Mouse (Mus musculus) forebrain, embryonic 14.5 days (tissue): ENCODE measurements at regions not wholly inside any gene's neighbourhood (a gene's known extent, or its start where the extent isn't known, plus 50 kb on each side); places are given as distances from the start of the nearest gene placed in this dataset.
"Not testable (repeated sequence)": the region's sequence is repeated elsewhere in the genome, so short reads cannot be mapped to it uniquely, and the experiment has no call there.

ENCODE experiments used
- ATAC-seq: fragments of 200-750 bp; cut with Nextera tagmentation; 2 replicates; pipeline ENCODE4 v1.8.0; 2017; ENCODE audit warnings: mild to moderate bottlenecking, moderate library complexity
- DNase-seq: peaks from one replicate; pipeline ENCODE4 v3.0.0-alpha.2; 2015; ENCODE audit warnings: low spot score
- H3K27ac ChIP-seq: fragments of 300-500 bp; sonication (generic); 2 replicates; pipeline ENCODE4 v1.5.1; 2014; ENCODE audit warnings: low read depth, mild to moderate bottlenecking, control low read depth, low read length, moderate library complexity
- H3K27me3 ChIP-seq: fragments of 300-500 bp; sonication (generic); replicated peaks from 2 replicates; pipeline ENCODE4 v1.6.1; 2014; ENCODE audit warnings: low read length, control low read depth, mixed read lengths; ENCODE audit not compliant: control insufficient read depth, insufficient read depth
- H3K36me3 ChIP-seq: fragments of 300-500 bp; sonication (generic); 2 replicates; pipeline ENCODE4 v1.6.1; 2014; ENCODE audit warnings: low read length, control low read depth; ENCODE audit not compliant: control insufficient read depth, insufficient read depth
- H3K4me1 ChIP-seq: fragments of 300-500 bp; sonication (generic); 2 replicates; pipeline ENCODE4 v1.6.1; 2014; ENCODE audit warnings: antibody characterized with exemption, low read length, control low read depth; ENCODE audit not compliant: control insufficient read depth, insufficient read depth
- H3K4me2 ChIP-seq: fragments of 300-500 bp; sonication (generic); 2 replicates; pipeline ENCODE4 v1.6.1; 2014; ENCODE audit warnings: mild to moderate bottlenecking, control low read depth, low read length
- H3K4me3 ChIP-seq: fragments of 300-500 bp; sonication (generic); 2 replicates; pipeline ENCODE4 v1.5.1; 2014; ENCODE audit warnings: low read depth, low read length, control low read depth
- H3K9ac ChIP-seq: fragments of 300-500 bp; sonication (generic); 2 replicates; pipeline ENCODE4 v1.6.1; 2014; ENCODE audit warnings: mild to moderate bottlenecking, low read length, control low read depth, moderate library complexity
- H3K9me3 ChIP-seq: fragments of 300-500 bp; sonication (generic); replicated peaks from 2 replicates; pipeline ENCODE4 v1.6.1; 2016; ENCODE audit warnings: low read length, control low read depth, mixed read lengths; ENCODE audit not compliant: control insufficient read depth
- whole genome bisulfite sequencing: fragments of 180-500 bp; shearing (Covaris S2); extraction: QIAGEN DNeasy Blood & Tissue Kit; methylation state at CpG from one replicate; pipeline ENCODE4 v1.1.7; 2014; 5-methylcytosine and 5-hydroxymethylcytosine counted together

DNA sequence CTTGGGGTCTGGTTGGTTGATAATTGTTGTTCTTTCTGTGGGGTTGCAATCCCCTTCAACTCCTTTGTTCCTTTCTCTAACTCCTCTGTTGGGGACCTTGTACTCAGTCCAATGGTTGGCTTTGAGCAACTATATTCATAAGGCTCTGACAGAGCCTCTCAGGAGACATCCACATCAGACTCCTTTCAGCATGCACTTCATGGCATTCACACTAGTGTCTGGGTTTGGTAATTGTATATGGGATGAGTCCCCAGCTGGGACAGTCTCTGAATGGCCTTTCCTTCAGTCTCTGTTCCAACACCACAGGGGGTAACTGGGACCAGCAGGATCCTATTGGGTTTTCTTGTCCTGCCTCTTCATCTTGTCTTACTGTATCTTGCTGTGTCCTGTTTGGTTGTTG is 303.5 kb upstream of the Tmprss15 start:
- H3K4me2 ChIP-seq, result no peak overlapping the region
- no peaks in the 10 kb centered on the region for H3K27me3 ChIP-seq
- no peak for ATAC-seq
- no peaks in the 10 kb centered on the region for H3K36me3 ChIP-seq
- no peak overlapping the region for H3K4me3 ChIP-seq
- no peaks in the 10 kb centered on the region for H3K9me3 ChIP-seq
- H3K27ac ChIP-seq, result no peak overlapping the region
- H3K4me1 ChIP-seq, result no peaks in the 10 kb centered on the region
- no peak overlapping the region for H3K9ac ChIP-seq
- DNase-seq, result no peak

DNA sequence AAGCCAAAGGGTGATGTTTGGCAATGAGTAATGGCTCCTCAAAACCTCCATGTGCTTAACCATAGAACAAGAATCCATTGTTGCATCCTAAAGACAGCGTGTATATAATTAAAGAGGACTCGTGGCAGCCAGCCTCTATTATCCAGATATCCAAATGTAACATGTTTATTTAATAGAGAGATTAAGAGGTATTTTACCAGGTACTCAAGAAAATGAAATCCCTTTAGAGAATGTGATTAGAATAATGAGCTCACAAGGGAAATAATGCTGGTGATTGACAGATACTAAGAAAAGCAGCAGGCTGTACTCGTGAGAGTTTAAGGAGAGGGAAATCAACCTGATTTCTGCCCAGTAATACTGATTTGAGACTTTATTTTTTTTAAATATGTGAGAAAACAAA is 295.5 kb upstream of the Tmprss15 start:
- Histone ChIP-seq H3K27me3 (no peaks in the 10 kb centered on the region), H3K4me2 (no peak overlapping the region), H3K4me1 (no peaks in the 10 kb centered on the region), H3K36me3 (no peaks in the 10 kb centered on the region), H3K9ac (no peak overlapping the region), H3K27ac (no peak overlapping the region), H3K9me3 (no peaks in the 10 kb centered on the region), H3K4me3 (no peak overlapping the region)
- DNase-seq (no peak), ATAC-seq (no peak)
- WGBS, result 11% methylated on average over 3 of the region's 3 CpGs

GRCm38 (mm10) chr16:79350127-79350526 is 259.2 kb upstream of the Tmprss15 start:
- Histone ChIP-seq H3K27ac (no peak overlapping the region), H3K9ac (no peak overlapping the region), H3K27me3 (no peaks in the 10 kb centered on the region), H3K4me2 (no peak overlapping the region), H3K4me3 (no peak overlapping the region), H3K36me3 (no peaks in the 10 kb centered on the region), H3K9me3 (no peaks in the 10 kb centered on the region), H3K4me1 (no peaks in the 10 kb centered on the region)
- no peak for DNase-seq
- ATAC-seq, result no peak

- Histone ChIP-seq H3K4me2 (no peak overlapping the region), H3K36me3 (no peaks in the 10 kb centered on the region), H3K27ac (no peak overlapping the region), H3K9me3 (no peaks in the 10 kb centered on the region), H3K9ac (no peak overlapping the region), H3K4me1 (no peaks in the 10 kb centered on the region), H3K4me3 (no peak overlapping the region), H3K27me3 (no peaks in the 10 kb centered on the region)
- ATAC-seq (no peak), DNase-seq (no peak)
- 77% methylated on average over 3 of the region's 3 CpGs for WGBS
These were observed 251.6 kb upstream of the Tmprss15 start for GRCm38 (mm10) chr16:79342453-79342852.

- DNase-seq (no peak), ATAC-seq (no peak)
- H3K27me3 ChIP-seq, result no peaks in the 10 kb centered on the region
- H3K27ac ChIP-seq, result no peak overlapping the region
- H3K4me3 ChIP-seq, result no peak overlapping the region
- H3K4me1 ChIP-seq, result no peaks in the 10 kb centered on the region
- no peaks in the 10 kb centered on the region for H3K36me3 ChIP-seq
- WGBS, result 78% methylated on average over 2 of the region's 2 CpGs
- no peaks in the 10 kb centered on the region for H3K9me3 ChIP-seq
- no peak overlapping the region for H3K9ac ChIP-seq
- H3K4me2 ChIP-seq, result no peak overlapping the region
These were observed 245.5 kb upstream of the Tmprss15 start for GRCm38 (mm10) chr16:79336416-79336815.

- no peaks in the 10 kb centered on the region for H3K36me3 ChIP-seq
These were observed 245.1 kb upstream of the Tmprss15 start for GRCm38 (mm10) chr16:79336016-79336415.

GRCm38 (mm10) chr16:79313301-79313700 is 222.4 kb upstream of the Tmprss15 start:
- DNase-seq (peak; percentile 22), ATAC-seq (no peak)
- Histone ChIP-seq H3K36me3 (no peaks in the 10 kb centered on the region), H3K9ac (no peak overlapping the region), H3K4me3 (no peak overlapping the region), H3K4me1 (no peaks in the 10 kb centered on the region), H3K27ac (no peak overlapping the region), H3K27me3 (no peaks in the 10 kb centered on the region), H3K9me3 (no peaks in the 10 kb centered on the region), H3K4me2 (no peak overlapping the region)
- WGBS, result 73% methylated on average over 3 of the region's 3 CpGs

More at GRCm38 (mm10) chr16:79336016-79336415, 245.1 kb upstream of the Tmprss15 start:
- H3K27me3 ChIP-seq, result no peaks in the 10 kb centered on the region
- ATAC-seq (no peak), DNase-seq (no peak)
- no peak overlapping the region for H3K4me3 ChIP-seq
- H3K27ac ChIP-seq, result no peak overlapping the region
- no peak overlapping the region for H3K9ac ChIP-seq
- H3K4me2 ChIP-seq, result no peak overlapping the region
- H3K9me3 ChIP-seq, result no peaks in the 10 kb centered on the region
- no peaks in the 10 kb centered on the region for H3K4me1 ChIP-seq

GRCm38 (mm10) chr16:79312702-79313101 is 221.8 kb upstream of the Tmprss15 start:
- DNase-seq (peak; percentile 58), ATAC-seq (peak; percentile 42; the same call in 1 of the 2 replicates)
- Histone ChIP-seq H3K9me3 (no peaks in the 10 kb centered on the region), H3K9ac (no peak overlapping the region), H3K36me3 (no peaks in the 10 kb centered on the region), H3K4me1 (no peaks in the 10 kb centered on the region), H3K27ac (no peak overlapping the region), H3K27me3 (no peaks in the 10 kb centered on the region), H3K4me3 (no peak overlapping the region), H3K4me2 (no peak overlapping the region)
- 56% methylated on average over 2 of the region's 2 CpGs for WGBS

- DNase-seq, result peak; percentile 53
- Histone ChIP-seq H3K9me3 (no peaks in the 10 kb centered on the region), H3K4me3 (no peak overlapping the region), H3K4me2 (no peak overlapping the region), H3K4me1 (no peaks in the 10 kb centered on the region), H3K27ac (no peak overlapping the region), H3K9ac (no peak overlapping the region), H3K36me3 (no peaks in the 10 kb centered on the region), H3K27me3 (no peaks in the 10 kb centered on the region)
- peak; percentile 50; the same call in 1 of the 2 replicates for ATAC-seq
- 89% methylated on average over 1 of the region's 1 CpGs for WGBS
These were observed 217.6 kb upstream of the Tmprss15 start for GRCm38 (mm10) chr16:79308541-79308940.

- H3K9ac ChIP-seq, H3K4me1 ChIP-seq, DNase-seq, H3K36me3 ChIP-seq, H3K4me3 ChIP-seq, H3K4me2 ChIP-seq, H3K27me3 ChIP-seq, H3K9me3 ChIP-seq, H3K27ac ChIP-seq, ATAC-seq: not testable (repeated sequence)
These were observed 205.7 kb upstream of the Tmprss15 start for GRCm38 (mm10) chr16:79296621-79297020.
